Mouse (Mus musculus) Muller cell, postnatal 12 days (primary cell): ENCODE data around the gene Kcnmb1.

Experiments
- DNase-seq: peaks from one replicate; pipeline ENCODE4 v3.0.0-alpha.2; 2015; ENCODE audit errors: inconsistent ontology term

The Kcnmb1 gene

DNA sequence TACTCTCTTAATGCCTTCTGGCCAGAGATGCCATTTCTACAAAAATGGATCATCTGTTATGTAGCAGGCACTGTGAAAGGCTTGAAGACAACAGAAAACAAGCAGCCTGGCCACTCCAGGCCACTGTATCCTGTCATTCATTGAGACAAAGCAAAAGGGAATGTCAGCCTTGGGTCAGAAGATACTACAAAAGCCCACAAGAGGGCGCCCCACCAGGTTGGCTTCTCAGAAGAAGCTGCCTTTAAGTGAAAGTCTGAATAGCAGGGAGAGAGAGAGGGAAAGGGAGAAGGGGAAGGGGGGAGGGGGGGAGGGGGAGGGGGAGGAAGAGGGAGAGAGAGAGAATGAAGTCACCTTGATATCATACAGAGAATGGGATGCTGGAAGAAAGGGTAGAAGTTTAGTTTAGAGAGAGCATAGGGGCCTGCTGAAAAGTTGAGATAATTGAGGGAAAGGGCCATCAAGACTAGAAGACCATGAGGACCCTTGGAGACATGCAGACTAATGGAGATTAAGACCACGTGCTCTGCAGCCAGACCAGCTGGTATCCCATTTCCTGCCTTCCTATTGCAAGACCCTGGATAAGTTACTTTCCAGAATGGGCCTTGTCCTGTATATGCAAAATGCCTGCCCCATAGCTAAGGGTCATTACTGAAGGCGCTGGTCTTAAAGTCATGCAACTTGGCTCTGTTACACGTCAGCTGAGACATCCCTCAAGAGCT lies 18.6 kb upstream of the Kcnmb1 start:
- DNase-seq, result no peak

GRCm38 (mm10) chr11:33944786-33945328 lies 18.0 kb upstream of the Kcnmb1 start:
- DNase-seq, result no peak

- no peak for DNase-seq
Observed at GRCm38 (mm10) chr11:33946501-33946900, 16.3 kb upstream of the Kcnmb1 start.

- DNase-seq, result peak; percentile 7
Observed at GRCm38 (mm10) chr11:33951155-33951554, 11.7 kb upstream of the Kcnmb1 start.

DNA sequence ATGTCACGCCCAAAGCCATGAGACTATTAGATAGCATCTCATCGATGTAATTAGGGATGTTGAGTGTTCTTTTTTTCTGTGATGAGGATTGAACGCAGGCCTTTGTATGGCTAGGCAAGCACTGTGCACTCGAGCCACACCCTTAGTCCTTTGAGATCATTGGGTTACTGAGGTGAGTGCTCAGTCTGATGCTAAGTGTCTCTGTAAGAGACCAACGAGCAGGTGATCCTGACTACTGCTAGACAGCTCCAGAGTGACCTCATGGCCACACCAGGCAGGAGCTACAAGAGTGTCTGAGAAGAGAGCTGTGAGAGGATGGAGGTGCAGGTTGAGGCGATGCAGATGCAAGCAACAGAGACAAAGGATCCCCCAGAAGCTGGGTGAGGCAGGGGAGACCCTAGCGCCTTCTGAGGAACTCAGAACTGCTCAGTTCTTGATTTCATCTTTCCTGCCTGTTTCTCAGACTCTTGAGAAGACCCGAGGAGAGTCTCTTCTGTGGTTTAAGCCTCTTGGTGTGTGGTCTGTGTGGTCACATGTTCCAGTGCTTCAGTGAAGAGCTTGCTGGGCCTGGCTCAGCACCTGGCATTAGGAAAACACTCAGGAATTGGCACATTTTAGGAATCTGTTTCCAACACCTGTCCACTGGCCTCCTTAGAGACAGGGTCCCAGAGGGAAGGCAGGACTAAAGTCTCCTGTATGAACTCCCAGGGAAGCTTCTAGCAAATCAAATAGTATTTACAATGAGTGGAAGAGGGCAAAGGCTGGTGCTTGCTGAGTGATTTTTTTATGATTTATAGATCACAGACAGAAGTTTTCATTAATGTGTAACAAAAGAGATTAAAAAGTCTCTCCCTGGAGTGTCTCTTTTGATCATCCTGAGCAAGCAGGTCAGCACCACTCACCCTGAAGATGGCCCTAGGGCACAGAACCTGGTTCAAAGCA lies 10.9 kb upstream of the Kcnmb1 start:
- DNase-seq, result no peak

DNA sequence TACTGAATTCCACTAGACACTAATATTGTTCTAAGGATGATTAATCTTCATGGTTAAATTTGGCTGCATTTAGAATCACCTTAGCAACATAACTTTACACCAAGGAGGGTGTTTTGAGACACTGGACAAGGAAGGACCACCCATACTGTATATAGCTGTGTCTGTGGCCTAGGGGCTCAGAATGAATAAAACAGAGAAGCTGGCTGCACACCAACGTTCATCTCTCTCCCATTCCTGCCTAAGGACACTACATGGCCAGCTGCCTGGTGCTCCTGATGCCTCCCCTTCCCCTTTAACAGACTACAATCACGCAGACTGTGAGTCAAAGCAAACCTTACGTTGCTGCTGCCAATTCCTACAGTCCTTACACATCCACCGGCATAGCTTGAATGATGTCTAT lies 6.8 kb upstream of the Kcnmb1 start:
- DNase-seq, result no peak

- DNase-seq, result no peak
Observed at GRCm38 (mm10) chr11:33956623-33957022, 6.2 kb upstream of the Kcnmb1 start.

DNA sequence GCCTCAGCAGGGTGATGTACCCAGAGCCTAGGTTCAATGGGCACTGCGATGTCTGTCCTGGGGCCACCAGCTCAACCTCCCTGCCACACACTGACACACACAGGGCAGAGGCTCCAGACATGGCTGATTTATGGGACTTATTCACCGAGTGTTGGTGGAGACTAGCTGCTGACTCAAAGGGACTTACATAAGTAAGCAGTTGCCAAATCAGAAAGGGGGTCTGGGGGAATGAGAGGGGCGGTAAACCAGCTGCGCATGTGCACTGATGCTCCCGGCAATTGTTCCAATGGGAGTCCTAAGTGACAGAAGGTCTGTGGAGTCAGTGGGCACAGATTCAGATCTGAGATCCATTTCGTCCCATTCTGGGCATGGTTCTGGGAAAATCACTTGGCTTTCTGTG lies 5.2 kb upstream of the Kcnmb1 start:
- DNase-seq, result no peak

- DNase-seq, result no peak
Observed at GRCm38 (mm10) chr11:33958713-33959112, 4.1 kb upstream of the Kcnmb1 start.

GRCm38 (mm10) chr11:33962178-33962577 lies 635 bp upstream of the Kcnmb1 start:
- no peak for DNase-seq

- DNase-seq, result no peak
Observed at GRCm38 (mm10) chr11:33965380-33965779, 2.6 kb downstream of the Kcnmb1 start.

DNA sequence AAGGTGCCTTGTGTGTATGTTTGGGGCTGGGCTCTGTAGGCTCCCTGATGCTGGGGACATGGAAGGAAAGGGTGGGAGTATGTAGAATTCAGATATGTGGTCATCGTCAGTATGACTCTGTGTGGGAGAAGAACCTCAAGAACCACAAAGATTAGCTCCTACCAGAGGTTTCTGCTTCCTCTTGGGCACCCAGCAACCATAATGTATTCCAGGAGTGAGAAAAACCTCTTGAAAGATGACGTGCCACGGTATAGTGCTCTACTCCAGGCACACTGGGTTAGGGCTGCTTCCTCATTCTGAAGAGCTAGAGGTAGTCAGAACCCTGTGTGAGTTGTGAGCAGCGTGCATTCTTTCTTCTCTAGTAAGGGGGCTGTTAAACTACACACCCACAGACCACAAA lies 4.9 kb downstream of the Kcnmb1 start:
- no peak for DNase-seq

DNA sequence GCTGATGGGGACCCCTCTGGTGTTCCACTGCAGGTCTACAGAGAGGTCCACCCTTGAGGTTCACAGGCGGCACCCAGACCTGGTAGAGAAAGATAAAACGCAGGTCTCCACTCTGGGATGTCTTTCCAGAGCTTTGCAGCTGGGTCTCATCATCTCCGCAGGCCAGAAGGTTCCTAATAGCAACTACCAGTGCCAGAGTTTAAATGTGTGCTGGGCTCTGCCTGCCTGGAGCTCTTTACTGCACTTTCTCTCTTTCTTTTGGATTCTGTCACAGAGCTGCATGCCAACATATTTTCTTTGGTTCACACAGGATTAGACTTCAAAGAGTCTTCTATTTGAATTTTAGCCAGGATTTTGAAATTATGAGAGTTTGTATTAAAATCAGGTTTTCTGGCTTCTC lies 6.4 kb downstream of the Kcnmb1 start:
- DNase-seq, result no peak

DNA sequence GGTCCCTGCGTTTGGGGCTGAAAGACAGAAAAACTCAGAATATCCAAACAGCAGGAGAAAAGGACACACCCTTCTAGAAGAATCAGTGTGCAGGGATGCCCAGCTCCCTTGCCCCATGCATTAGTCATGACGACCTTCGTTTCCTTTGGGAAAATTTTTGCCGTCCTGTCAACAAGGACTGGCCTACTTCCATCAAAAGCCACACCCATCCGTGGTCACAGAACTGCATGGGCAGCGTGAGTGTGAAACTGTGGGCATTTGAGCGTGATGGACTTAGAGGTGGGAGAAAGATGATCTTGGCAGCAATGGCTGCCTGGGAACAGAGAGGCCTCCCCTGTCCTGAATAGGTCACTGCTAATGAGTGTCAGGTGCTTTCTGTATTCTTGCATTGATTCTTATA lies 9.3 kb downstream of the Kcnmb1 start:
- DNase-seq, result peak; percentile 62

DNA sequence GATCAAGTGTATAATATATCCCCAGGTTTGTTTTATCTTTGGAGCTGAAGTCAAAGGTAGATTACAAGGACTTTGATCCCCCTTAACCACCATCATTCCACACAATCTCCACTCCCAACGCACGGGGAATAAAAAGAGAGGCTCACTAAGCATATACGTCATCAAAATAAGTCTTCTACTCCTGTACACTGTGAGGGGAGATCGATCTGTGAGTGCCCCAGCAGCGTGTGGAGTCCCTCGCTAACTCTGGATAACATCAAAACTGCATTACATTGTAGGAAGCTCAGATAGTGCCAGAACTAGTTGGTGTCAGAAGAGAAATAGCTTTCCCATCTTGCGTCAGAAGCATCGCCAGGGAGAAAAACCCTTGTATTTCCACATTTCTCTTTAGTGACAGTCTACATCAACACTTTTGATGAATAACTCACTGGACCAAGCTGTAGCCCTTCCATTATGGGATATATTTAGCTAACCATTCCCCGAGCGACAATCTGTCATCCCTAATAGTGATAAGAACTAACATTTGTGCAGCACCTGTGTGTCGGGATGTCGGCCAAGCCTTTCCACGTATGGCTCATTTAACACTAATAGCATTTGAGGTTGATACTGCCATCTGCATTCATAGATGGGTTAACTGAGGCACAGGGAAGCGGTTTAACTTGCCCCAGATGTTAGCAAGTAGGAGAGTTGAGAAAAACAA lies 11.7 kb downstream of the Kcnmb1 start:
- no peak for DNase-seq

DNA sequence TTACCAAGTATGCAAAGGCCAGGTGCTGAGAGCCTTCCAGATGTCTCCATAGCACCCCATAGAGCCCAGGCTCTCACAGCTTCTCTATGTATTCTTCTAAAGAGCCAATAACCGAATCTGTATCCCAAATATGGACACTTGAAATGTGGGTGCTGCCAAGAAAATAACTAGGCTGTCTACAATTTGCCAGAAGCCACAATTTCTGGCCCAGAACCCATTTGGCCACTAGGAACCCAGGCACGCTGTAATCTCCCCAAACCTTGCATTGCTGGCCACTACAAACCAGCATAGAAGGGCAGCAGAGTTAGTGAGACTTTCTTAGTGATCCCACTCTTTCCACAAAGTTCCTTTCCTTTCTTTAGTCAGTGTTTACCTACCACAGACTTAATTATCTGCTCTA lies 12.3 kb downstream of the Kcnmb1 start:
- DNase-seq, result no peak

- no peak for DNase-seq
Observed at GRCm38 (mm10) chr11:33980146-33980545, 17.3 kb downstream of the Kcnmb1 start.

GRCm38 (mm10) chr11:33986525-33986924 lies 23.7 kb downstream of the Kcnmb1 start:
- DNase-seq, result no peak

GRCm38 (mm10) chr11:33990002-33990401 lies 27.2 kb downstream of the Kcnmb1 start:
- DNase-seq, result no peak

DNA sequence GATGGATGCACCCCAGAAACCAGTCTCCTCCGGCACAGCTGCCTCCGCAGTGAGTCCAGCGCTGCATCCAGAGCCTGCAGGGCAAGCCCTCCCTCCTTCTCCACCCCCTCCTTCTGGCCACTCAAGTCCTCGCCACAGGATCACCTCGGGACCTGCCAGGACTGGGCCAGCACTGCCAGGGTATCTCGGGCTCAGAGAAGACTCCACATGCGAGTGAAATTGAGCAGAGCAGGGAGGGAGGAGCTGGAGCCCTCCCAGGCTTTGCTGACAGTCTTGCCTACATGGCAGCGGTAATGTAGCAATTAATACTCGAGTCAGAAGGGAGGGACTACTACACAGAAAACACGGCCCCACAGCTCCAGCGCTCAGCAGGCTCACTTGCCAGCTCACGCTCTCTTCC lies 30.1 kb downstream of the Kcnmb1 start, which contains the start of gene Kcnip1:
TSS of gene Kcnip1 (minus strand) at position 215 of the 400 bp plus-strand sequence.
- peak; percentile 64 for DNase-seq

GRCm38 (mm10) chr11:33993496-33993895 lies 30.7 kb downstream of the Kcnmb1 start:
- DNase-seq, result no peak

DNA sequence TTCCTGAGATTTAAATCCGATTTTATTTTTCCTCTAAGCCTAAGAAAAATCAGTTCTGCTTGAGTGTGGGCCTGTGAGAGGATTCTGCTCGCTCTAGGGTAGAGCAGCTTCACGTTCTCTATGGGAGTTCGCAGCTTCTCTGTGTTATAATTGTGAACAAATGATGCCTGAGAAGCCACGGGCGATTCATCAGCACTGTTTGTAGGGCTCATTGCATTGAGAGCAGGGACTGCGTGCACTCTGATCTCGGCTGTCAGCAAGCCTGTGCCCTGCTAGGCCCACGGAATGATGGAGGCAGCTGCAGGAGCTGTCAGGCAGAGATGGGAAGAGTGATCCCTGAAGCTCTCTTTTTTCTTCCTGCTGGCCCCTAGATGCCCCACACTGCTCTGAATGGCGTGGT lies 35.4 kb downstream of the Kcnmb1 start:
- DNase-seq, result no peak
